Mouse (Mus musculus) adrenal gland (tissue): ENCODE results near the gene Trim56.

ENCODE experiments used
- intact Hi-C: fragments of 180-260 bp; cut with DNase I; formaldehyde crosslinking; loops from one replicate; pipeline ENCODE4 v1.15.1; 2025

The Trim56 gene

GRCm38 (mm10) chr5:137109941-137110593 lies 5.9 kb downstream of the Trim56 start:
- intact Hi-C loops = no loop called here

GRCm38 (mm10) chr5:137108111-137108510 lies 7.9 kb downstream of the Trim56 start:
- intact Hi-C loops = no loop called here

- intact Hi-C loops = loop anchor here (2.0 kb wide), 3 partner anchors 47 to 179 kb away; no protein-coding TSS in a partner anchor
These were observed 8.3 kb downstream of the Trim56 start for GRCm38 (mm10) chr5:137107670-137108069.

GRCm38 (mm10) chr5:137107024-137107423 lies 9.0 kb downstream of the Trim56 start:
- intact Hi-C loops = loop anchor here (2.0 kb wide), 3 partner anchors 46 to 178 kb away; no protein-coding TSS in a partner anchor

GRCm38 (mm10) chr5:137106434-137106833 lies 9.6 kb downstream of the Trim56 start:
- intact Hi-C loops = loop anchor here (2.0 kb wide), 3 partner anchors 46 to 178 kb away; no protein-coding TSS in a partner anchor

- intact Hi-C loops = loop anchor here (5.0 kb wide), 1 partner anchor 92 kb away; no protein-coding TSS in a partner anchor
These were observed 12.0 kb downstream of the Trim56 start for GRCm38 (mm10) chr5:137103969-137104368.

GRCm38 (mm10) chr5:137102575-137103522 lies 13.2 kb downstream of the Trim56 start:
- intact Hi-C loops = loop anchor here (5.0 kb wide), 1 partner anchor 91 kb away; no protein-coding TSS in a partner anchor

GRCm38 (mm10) chr5:137102078-137102477 lies 13.9 kb downstream of the Trim56 start:
- intact Hi-C loops = loop anchor here (5.0 kb wide), 1 partner anchor 90 kb away; no protein-coding TSS in a partner anchor

GRCm38 (mm10) chr5:137100660-137101059 lies 15.3 kb downstream of the Trim56 start:
- intact Hi-C loops = loop anchor here (5.0 kb wide), 1 partner anchor 88 kb away; no protein-coding TSS in a partner anchor

GRCm38 (mm10) chr5:137098418-137098817 lies 17.6 kb downstream of the Trim56 start:
- intact Hi-C loops = no loop called here

GRCm38 (mm10) chr5:137096037-137096436 lies 20.0 kb downstream of the Trim56 start:
- intact Hi-C loops = no loop called here

GRCm38 (mm10) chr5:137095135-137095534 lies 20.9 kb downstream of the Trim56 start:
- intact Hi-C loops = no loop called here

GRCm38 (mm10) chr5:137093720-137094119 lies 22.3 kb downstream of the Trim56 start:
- intact Hi-C loops = no loop called here

GRCm38 (mm10) chr5:137091560-137091959 lies 24.4 kb downstream of the Trim56 start:
- intact Hi-C loops = no loop called here

- intact Hi-C loops = no loop called here
These were observed 25.1 kb downstream of the Trim56 start for GRCm38 (mm10) chr5:137090870-137091269.

- intact Hi-C loops = no loop called here
These were observed 28.6 kb downstream of the Trim56 start for GRCm38 (mm10) chr5:137087410-137087809.

GRCm38 (mm10) chr5:137085731-137086130 lies 30.3 kb downstream of the Trim56 start:
- intact Hi-C loops = no loop called here

- intact Hi-C loops = no loop called here
These were observed 31.0 kb downstream of the Trim56 start for GRCm38 (mm10) chr5:137085021-137085420.

- intact Hi-C loops = no loop called here
These were observed 33.0 kb downstream of the Trim56 start for GRCm38 (mm10) chr5:137083051-137083450.

GRCm38 (mm10) chr5:137079849-137080248 lies 36.2 kb downstream of the Trim56 start:
- intact Hi-C loops = no loop called here

- intact Hi-C loops = no loop called here
These were observed 37.4 kb downstream of the Trim56 start for GRCm38 (mm10) chr5:137078616-137079015.

GRCm38 (mm10) chr5:137078041-137078440 lies 38.0 kb downstream of the Trim56 start:
- intact Hi-C loops = no loop called here
